Mouse (Mus musculus): ENCODE results near the gene Pla2g4f. TPM values are rescaled to one million over a fixed set of nuclear protein-coding genes. Genes with fewer than 3 reads are reported as not detected.

Pla2g4f gene
- polyA plus RNA-seq, 1 experiment from 2014 or later = not detected

DNA sequence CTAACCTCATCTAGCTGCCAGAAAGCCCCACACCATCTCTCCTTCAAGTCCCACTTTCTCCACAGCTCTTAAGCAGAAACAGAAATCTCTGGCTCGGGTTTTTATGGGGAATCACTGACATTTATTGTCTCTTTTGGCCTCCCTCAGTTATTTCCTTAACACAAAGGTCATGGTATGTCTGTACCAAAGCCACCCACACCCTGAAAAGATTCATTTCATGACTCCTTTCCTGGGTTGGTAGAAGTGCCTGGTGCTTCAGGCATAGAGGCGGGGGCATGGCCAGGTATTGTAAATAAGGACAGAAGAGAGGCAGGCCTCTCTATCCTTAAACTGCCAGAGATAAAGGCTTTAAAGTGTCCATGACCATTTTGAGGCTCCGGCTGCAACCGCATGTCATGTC, 522 bp upstream of the Pla2g4f start:
- no peak for ATAC-seq (ENCODE audit: low FRiP score)
- Histone ChIP-seq H3K27me3 (ENCODE audit: control insufficient read depth, insufficient read depth, low read length) (no peaks in the 10 kb centered on the region), H3K36me3 (ENCODE audit: control insufficient read depth, insufficient read depth, low read length) (peaks cover 4% of the 10 kb centered on the region; the same call in 1 of the 2 replicates), H3K4me1 (ENCODE audit: control insufficient read depth, insufficient read depth, low read length) (no peaks in the 10 kb centered on the region), H3K9me3 (ENCODE audit: control insufficient read depth, low read length) (no peaks in the 10 kb centered on the region), H3K4me3 (ENCODE audit: low read depth, low read length) (no peak overlapping the region), H3K9ac (ENCODE audit: low read length) (no peak overlapping the region), H3K27ac (ENCODE audit: low read depth, low read length) (no peak overlapping the region), H3K4me2 (no peak overlapping the region)
- DNase-seq (ENCODE audit: low spot score, missing footprints) = no peak
- 89% methylated on average over 4 of the region's 4 CpGs for WGBS

DNA sequence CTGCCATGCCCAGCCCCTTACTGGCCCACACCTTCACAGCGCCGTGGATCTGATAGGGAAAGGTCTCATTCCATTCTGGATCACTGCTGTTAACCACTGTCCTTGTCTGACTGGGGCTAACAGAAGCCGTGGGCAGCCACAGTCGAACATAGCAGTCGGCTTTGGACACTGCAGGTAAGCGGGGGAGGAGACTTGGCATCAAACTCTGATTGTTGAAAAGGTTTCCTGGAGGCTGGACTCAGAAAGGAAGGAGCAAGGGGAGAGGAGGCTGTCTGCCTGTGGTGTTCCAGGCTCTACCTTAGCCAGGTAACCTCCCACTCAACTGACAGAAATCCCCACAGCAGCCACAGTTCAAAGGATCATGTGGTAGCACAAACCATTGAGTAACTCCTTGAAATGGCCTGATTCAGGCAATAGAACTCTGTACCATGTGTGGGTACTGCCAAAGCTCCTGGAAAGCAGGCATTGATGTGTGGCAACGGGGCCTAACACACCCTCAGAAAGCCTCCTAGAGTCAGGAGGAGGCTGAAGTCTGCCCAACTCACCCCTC, 1.6 kb downstream of the Pla2g4f start:
- H3K36me3 ChIP-seq (ENCODE audit: control insufficient read depth, insufficient read depth, low read length) = peaks cover 2% of the 10 kb centered on the region; the same call in 1 of the 2 replicates
- no peaks in the 10 kb centered on the region for H3K27me3 ChIP-seq (ENCODE audit: control insufficient read depth, insufficient read depth, low read length)
- H3K4me3 ChIP-seq (ENCODE audit: low read depth, low read length) = no peak overlapping the region
- H3K4me2 ChIP-seq = no peak overlapping the region
- DNase-seq (ENCODE audit: low spot score, missing footprints) (no peak), ATAC-seq (ENCODE audit: low FRiP score) (no peak)
- H3K9me3 ChIP-seq (ENCODE audit: control insufficient read depth, low read length) = no peaks in the 10 kb centered on the region
- no peak overlapping the region for H3K9ac ChIP-seq (ENCODE audit: low read length)
- WGBS = 88% methylated on average over 7 of the region's 7 CpGs
- no peaks in the 10 kb centered on the region for H3K4me1 ChIP-seq (ENCODE audit: control insufficient read depth, insufficient read depth, low read length)
- H3K27ac ChIP-seq (ENCODE audit: low read depth, low read length) = no peak overlapping the region

DNA sequence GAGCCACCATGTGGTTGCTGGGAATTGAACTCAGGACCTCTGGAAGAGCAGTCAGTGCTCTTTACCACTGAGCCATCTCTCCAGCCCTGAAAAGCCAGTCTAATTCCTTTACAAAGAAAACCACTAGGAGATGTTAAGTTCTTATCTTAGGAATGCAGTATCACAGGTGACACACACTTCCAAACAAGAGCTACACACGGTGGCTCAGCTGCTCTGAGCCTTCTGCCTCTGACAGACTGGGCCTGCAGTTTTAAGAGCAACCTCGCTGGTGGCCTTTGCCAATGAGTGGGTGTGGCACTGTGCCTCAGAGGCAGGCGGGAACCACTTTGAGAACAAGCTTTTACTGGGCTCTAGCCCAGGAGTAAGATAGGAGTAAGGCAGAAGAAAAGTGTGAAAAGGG, 9.9 kb downstream of the Pla2g4f start:
- H3K9me3 ChIP-seq (ENCODE audit: control insufficient read depth, low read length) = no peaks in the 10 kb centered on the region
- no peaks in the 10 kb centered on the region for H3K36me3 ChIP-seq (ENCODE audit: control insufficient read depth, insufficient read depth, low read length)
- H3K27ac ChIP-seq (ENCODE audit: low read depth, low read length) = no peak overlapping the region
- 41% methylated on average over 3 of the region's 3 CpGs for WGBS
- no peak overlapping the region for H3K9ac ChIP-seq (ENCODE audit: low read length)
- H3K4me3 ChIP-seq (ENCODE audit: low read depth, low read length) = no peak overlapping the region
- DNase-seq (ENCODE audit: low spot score, missing footprints) (no peak), ATAC-seq (ENCODE audit: low FRiP score) (no peak)
- no peaks in the 10 kb centered on the region for H3K27me3 ChIP-seq (ENCODE audit: control insufficient read depth, insufficient read depth, low read length)
- H3K4me2 ChIP-seq = no peak overlapping the region
- H3K4me1 ChIP-seq (ENCODE audit: control insufficient read depth, insufficient read depth, low read length) = no peaks in the 10 kb centered on the region

DNA sequence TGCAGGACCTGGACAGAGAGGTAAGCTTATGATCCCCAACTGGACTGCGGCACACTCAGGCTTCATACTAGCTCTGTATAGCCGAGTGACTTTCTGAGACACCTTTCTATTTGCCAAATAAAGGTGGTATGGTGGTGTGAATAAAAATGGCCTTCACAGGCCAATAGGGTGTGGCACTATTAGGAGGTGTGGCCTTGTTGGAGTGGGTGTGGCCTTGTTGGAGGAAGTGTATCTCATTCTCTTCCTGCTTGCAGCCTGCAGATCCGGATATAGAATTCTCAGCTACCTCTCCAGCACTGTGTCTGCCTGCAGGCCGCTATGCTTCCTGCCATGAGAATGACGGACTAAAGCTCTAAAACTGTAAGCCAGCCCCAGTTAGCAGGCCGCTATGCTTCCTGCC, 12.9 kb downstream of the Pla2g4f start:
- 92% methylated on average over 6 of the region's 6 CpGs for WGBS
- Histone ChIP-seq H3K4me1 (ENCODE audit: control insufficient read depth, insufficient read depth, low read length) (no peaks in the 10 kb centered on the region), H3K9ac (ENCODE audit: low read length) (no peak overlapping the region), H3K9me3 (ENCODE audit: control insufficient read depth, low read length) (no peaks in the 10 kb centered on the region), H3K36me3 (ENCODE audit: control insufficient read depth, insufficient read depth, low read length) (no peaks in the 10 kb centered on the region), H3K4me2 (no peak overlapping the region), H3K27me3 (ENCODE audit: control insufficient read depth, insufficient read depth, low read length) (no peaks in the 10 kb centered on the region), H3K27ac (ENCODE audit: low read depth, low read length) (no peak overlapping the region), H3K4me3 (ENCODE audit: low read depth, low read length) (no peak overlapping the region)
- ATAC-seq (ENCODE audit: low FRiP score) (no peak), DNase-seq (ENCODE audit: low spot score, missing footprints) (no peak)

DNA sequence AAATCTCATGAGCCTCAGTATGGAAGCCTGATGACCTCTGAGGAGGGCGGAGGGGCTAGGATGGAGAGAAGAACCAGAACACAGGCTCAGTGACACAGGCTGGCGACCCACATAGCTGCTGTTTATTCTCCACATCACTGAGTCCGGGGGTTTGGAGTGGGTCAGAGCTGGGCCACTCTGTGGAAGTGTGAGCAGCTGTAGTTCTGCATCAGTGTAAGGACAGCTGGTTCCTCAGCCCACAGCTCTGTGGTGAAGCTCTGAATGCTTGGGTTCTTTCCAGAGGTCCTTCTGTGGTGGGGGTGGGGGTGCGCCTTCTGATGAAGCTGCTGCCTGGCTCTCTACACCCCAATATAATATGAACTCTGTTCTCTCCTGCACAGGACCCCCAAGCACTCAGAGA, 14.1 kb downstream of the Pla2g4f start:
- Histone ChIP-seq H3K27ac (ENCODE audit: low read depth, low read length) (no peak overlapping the region), H3K27me3 (ENCODE audit: control insufficient read depth, insufficient read depth, low read length) (no peaks in the 10 kb centered on the region), H3K4me1 (ENCODE audit: control insufficient read depth, insufficient read depth, low read length) (no peaks in the 10 kb centered on the region), H3K9me3 (ENCODE audit: control insufficient read depth, low read length) (no peaks in the 10 kb centered on the region), H3K36me3 (ENCODE audit: control insufficient read depth, insufficient read depth, low read length) (no peaks in the 10 kb centered on the region), H3K4me2 (no peak overlapping the region), H3K9ac (ENCODE audit: low read length) (no peak overlapping the region), H3K4me3 (ENCODE audit: low read depth, low read length) (no peak overlapping the region)
- ATAC-seq (ENCODE audit: low FRiP score) = no peak
- DNase-seq (ENCODE audit: low spot score, missing footprints) = no peak
- WGBS = 81% methylated on average over 4 of the region's 4 CpGs

DNA sequence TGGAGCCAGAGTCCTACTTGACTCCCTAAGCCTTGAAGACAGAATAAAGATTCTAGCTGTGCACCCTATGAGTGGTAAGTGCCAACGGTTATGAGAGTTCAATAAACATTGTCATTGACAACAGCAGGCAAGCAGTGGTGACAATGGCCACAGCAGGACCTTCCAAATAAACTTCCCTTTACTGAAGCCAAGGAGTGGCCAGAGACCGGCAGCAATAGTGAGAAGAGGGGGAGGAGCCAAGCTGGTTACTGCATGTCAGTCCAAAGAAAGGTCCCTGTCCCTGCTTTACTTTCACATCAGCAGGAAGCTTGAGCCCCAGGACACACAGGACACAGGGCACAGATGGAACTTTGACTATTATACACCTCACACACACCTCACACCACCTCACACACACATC, 17.8 kb downstream of the Pla2g4f start:
- WGBS = 10% methylated on average over 2 of the region's 2 CpGs
- H3K27ac ChIP-seq (ENCODE audit: low read depth, low read length) = no peak overlapping the region
- no peak for ATAC-seq (ENCODE audit: low FRiP score)

DNA sequence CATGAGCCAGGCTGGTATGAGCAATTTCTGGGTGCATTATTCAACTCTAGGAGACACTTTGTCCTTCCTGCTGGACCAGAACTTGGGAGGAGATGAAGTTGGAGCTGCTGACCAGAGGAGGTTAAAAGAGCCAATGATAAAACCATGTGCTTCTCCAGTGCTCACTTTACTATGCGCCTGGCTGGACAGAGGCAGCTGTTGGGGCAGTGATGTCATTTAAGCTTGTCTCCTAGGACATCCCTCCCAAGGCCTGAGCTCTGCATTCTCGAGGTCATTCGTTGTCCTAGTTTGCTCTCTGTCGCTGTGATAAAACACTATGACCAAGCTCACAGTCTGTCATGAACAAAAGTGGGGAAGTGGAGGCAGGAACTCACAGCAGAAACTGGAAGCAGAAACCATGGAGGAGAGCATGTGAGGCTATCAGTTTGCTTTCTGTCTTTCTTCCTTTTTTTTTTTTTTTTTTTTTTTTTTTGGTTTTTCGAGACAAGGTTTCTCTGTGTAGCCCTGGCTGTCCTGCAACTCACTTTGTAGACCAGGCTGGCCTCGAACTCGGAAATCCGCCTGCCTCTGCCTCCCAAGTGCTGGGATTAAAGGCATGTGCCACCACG, 22.4 kb downstream of the Pla2g4f start:
- H3K4me1 ChIP-seq (ENCODE audit: control insufficient read depth, insufficient read depth, low read length) = no peaks in the 10 kb centered on the region
- no peaks in the 10 kb centered on the region for H3K9me3 ChIP-seq (ENCODE audit: control insufficient read depth, low read length)
- H3K9ac ChIP-seq (ENCODE audit: low read length) = no peak overlapping the region
- no peak for DNase-seq (ENCODE audit: low spot score, missing footprints)
- H3K27ac ChIP-seq (ENCODE audit: low read depth, low read length) = no peak overlapping the region
- no peak overlapping the region for H3K4me3 ChIP-seq (ENCODE audit: low read depth, low read length)
- no peak for ATAC-seq (ENCODE audit: low FRiP score)
- 83% methylated on average over 8 of the region's 9 CpGs for WGBS
- H3K36me3 ChIP-seq (ENCODE audit: control insufficient read depth, insufficient read depth, low read length) = no peaks in the 10 kb centered on the region
- H3K4me2 ChIP-seq = no peak overlapping the region
- no peaks in the 10 kb centered on the region for H3K27me3 ChIP-seq (ENCODE audit: control insufficient read depth, insufficient read depth, low read length)

More for the DNA sequence above, 17.8 kb downstream of the Pla2g4f start:
- Histone ChIP-seq H3K4me1 (ENCODE audit: control insufficient read depth, insufficient read depth, low read length) (no peaks in the 10 kb centered on the region), H3K4me2 (no peak overlapping the region), H3K4me3 (ENCODE audit: low read depth, low read length) (no peak overlapping the region), H3K36me3 (ENCODE audit: control insufficient read depth, insufficient read depth, low read length) (no peaks in the 10 kb centered on the region), H3K9me3 (ENCODE audit: control insufficient read depth, low read length) (no peaks in the 10 kb centered on the region), H3K9ac (ENCODE audit: low read length) (no peak overlapping the region), H3K27me3 (ENCODE audit: control insufficient read depth, insufficient read depth, low read length) (no peaks in the 10 kb centered on the region)
- no peak for DNase-seq (ENCODE audit: low spot score, missing footprints)

DNA sequence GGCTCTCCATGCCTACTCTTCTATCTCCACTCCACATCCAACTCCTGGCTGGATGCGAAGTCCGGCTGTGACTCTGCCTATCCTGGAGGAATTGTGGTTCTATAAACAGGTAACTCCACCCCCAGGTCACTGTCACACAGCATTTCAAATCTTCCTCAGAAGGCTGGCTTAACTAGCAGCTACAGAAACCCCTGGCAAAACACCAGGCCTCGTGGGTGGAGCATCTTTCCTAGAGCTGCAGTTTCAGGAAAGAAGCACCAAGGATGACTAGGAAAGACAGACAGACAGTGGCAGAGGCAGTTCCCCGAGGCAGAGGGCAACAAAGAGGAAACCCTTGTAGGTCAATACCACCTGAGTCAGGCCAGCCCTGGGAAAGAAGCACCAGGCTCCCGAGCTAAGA, 25.0 kb downstream of the Pla2g4f start, which contains the start of gene Pla2g4d:
TSS of gene Pla2g4d (minus strand) at position 203 of the 400 bp plus-strand sequence.
- no peaks in the 10 kb centered on the region; the same call in 1 of the 2 replicates for H3K27me3 ChIP-seq (ENCODE audit: control insufficient read depth, insufficient read depth, low read length)
- H3K36me3 ChIP-seq (ENCODE audit: control insufficient read depth, insufficient read depth, low read length) = no peaks in the 10 kb centered on the region
- DNase-seq (ENCODE audit: low spot score, missing footprints) (no peak), ATAC-seq (ENCODE audit: low FRiP score) (no peak)
- H3K4me1 ChIP-seq (ENCODE audit: control insufficient read depth, insufficient read depth, low read length) = no peaks in the 10 kb centered on the region
- H3K4me3 ChIP-seq (ENCODE audit: low read depth, low read length) = no peak within 1 kb of the TSS
- WGBS = 78% methylated on average over 5 of the region's 5 CpGs
- no peak within 1 kb of the TSS for H3K27ac ChIP-seq (ENCODE audit: low read depth, low read length)
- H3K9ac ChIP-seq (ENCODE audit: low read length) = no peak within 1 kb of the TSS
- H3K4me2 ChIP-seq = no peak within 1 kb of the TSS
- H3K9me3 ChIP-seq (ENCODE audit: control insufficient read depth, low read length) = no peaks in the 10 kb centered on the region

DNA sequence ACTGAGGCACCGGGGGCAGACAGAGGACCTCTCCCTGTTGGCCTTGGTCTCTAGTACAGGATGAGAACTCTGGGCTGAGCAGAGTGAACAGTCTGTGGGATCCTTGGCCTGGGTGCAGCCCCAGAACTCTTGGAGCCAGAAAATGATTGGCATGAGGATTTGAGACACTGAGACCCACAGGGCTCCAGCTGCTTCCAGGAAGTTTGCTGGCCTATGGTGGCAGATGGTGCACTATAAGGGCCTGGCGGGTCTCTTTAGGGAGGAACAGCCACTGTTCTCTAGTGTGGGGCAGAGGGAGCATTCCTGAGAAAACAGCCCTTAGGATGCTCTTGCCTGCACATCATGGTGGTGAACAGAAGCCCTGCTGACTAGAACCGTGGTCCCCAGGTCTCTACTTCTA, 25.6 kb downstream of the Pla2g4f start:
- Histone ChIP-seq H3K4me3 (ENCODE audit: low read depth, low read length) (no peak overlapping the region), H3K9ac (ENCODE audit: low read length) (no peak overlapping the region), H3K4me1 (ENCODE audit: control insufficient read depth, insufficient read depth, low read length) (no peaks in the 10 kb centered on the region), H3K27ac (ENCODE audit: low read depth, low read length) (no peak overlapping the region), H3K36me3 (ENCODE audit: control insufficient read depth, insufficient read depth, low read length) (no peaks in the 10 kb centered on the region), H3K27me3 (ENCODE audit: control insufficient read depth, insufficient read depth, low read length) (no peaks in the 10 kb centered on the region; the same call in 1 of the 2 replicates), H3K4me2 (no peak overlapping the region), H3K9me3 (ENCODE audit: control insufficient read depth, low read length) (no peaks in the 10 kb centered on the region)
- ATAC-seq (ENCODE audit: low FRiP score) (no peak), DNase-seq (ENCODE audit: low spot score, missing footprints) (no peak)
- 87% methylated on average over 3 of the region's 3 CpGs for WGBS

All from midbrain, embryonic 11.5 days (tissue).